Mouse (Mus musculus): ENCODE measurements around the gene Gm21854. TPM values are rescaled to one million over a fixed set of nuclear protein-coding genes. Genes with fewer than 3 reads are reported as not detected.
"Not testable (repeated sequence)": the region's sequence is repeated elsewhere in the genome, so short reads cannot be mapped to it uniquely, and the experiment has no call there.

Gm21854 gene
- not detected in 2 replicates for polyA plus RNA-seq (2012; rRNA removed)

GRCm38 (mm10) chrY:5656686-5657085, at the start of gene Gm21854:
Gene Gm21854 (plus strand): TSS chrY:5656986.
- not testable (repeated sequence) for H3K27me3 ChIP-seq (ENCODE audit: control insufficient read depth, insufficient read depth, low read length); DNase-seq; H3K4me3 ChIP-seq (replicated peaks; ENCODE audit: insufficient read depth, low read depth, low read length); H3K27ac ChIP-seq (ENCODE audit: insufficient read depth, low read length); H3K4me1 ChIP-seq (ENCODE audit: control insufficient read depth, insufficient read depth, low read length)

Other genes with a start within 250 kb of the Gm21854 start
- not detected in 2 replicates for gene Gm20914, start 69.0 kb downstream of the Gm21854 start, polyA plus RNA-seq (2012; rRNA removed)
- not detected in 2 replicates for gene Gm28171, start 136.4 kb downstream of the Gm21854 start, polyA plus RNA-seq (2012; rRNA removed)

Data from cerebellum, adult 2 months (tissue).